Comparison of ENCODE assay signal across 8 mouse cellular contexts in genomic region chr8:126584844-126585231, GRCm38 (mm10). TPM values are rescaled to one million over a fixed set of nuclear protein-coding genes. Genes with fewer than 3 reads are reported as not detected.
A peak's percentile ranks its signal among the peaks of the same experiment; 100 is the strongest.
DNase-seq lines count a peak whose midpoint lies in the region; ATAC-seq and TF ChIP-seq lines count a peak whose summit lies in the region.

No protein-coding gene starts in this region.

- no peak for TF ChIP-seq CTCF in left cerebral cortex, adult 2 months (IDR thresholded peaks at IDR 0.05)

- peak overlapping the region; percentile 47; the same call in 1 of the 2 replicates for H3K9ac ChIP-seq in embryonic facial prominence, embryonic 15.5 days
- H3K9ac ChIP-seq in intestine, embryonic 15.5 days: peak overlapping the region; percentile 65

- H3K27ac ChIP-seq in left cerebral cortex, adult 2 months: peak overlapping the region; percentile 97
- peak overlapping the region; percentile 96 for H3K27ac ChIP-seq in embryonic facial prominence, embryonic 15.5 days (replicated peaks)
- H3K27ac ChIP-seq in intestine, embryonic 15.5 days: peak overlapping the region; percentile 96

- 18% methylated on average over 5 of the region's 5 CpGs for WGBS in embryonic facial prominence, embryonic 15.5 days
- 22% methylated on average over 5 of the region's 5 CpGs for WGBS in intestine, embryonic 15.5 days

- H3K4me3 ChIP-seq in left cerebral cortex, adult 2 months: peak overlapping the region; percentile 48
- H3K4me3 ChIP-seq in embryonic facial prominence, embryonic 15.5 days (replicated peaks): peak overlapping the region; percentile 49
- peak overlapping the region; percentile 42 for H3K4me3 ChIP-seq in intestine, embryonic 15.5 days (replicated peaks)
- peak overlapping the region; percentile 13 for H3K4me3 ChIP-seq in myocyte

- H3K36me3 ChIP-seq in embryonic facial prominence, embryonic 15.5 days: peaks cover 9% of the 10 kb centered on the region; the same call in 1 of the 2 replicates
- no peaks in the 10 kb centered on the region for H3K36me3 ChIP-seq in intestine, embryonic 15.5 days
- H3K36me3 ChIP-seq in myocyte (ENCODE audit: control insufficient read depth, insufficient read depth): peaks cover 27% of the 10 kb centered on the region

- intact Hi-C loops in left cerebral cortex, adult 2 months (cut with DNase I): loop anchor here (2.0 kb wide), 1 partner anchor 82 kb away; no protein-coding TSS in a partner anchor
- intact Hi-C loops in left cerebral cortex, postnatal 10 days (cut with DNase I): loop anchor here (5.0 kb wide), 3 partner anchors 48 to 88 kb away; no protein-coding TSS in a partner anchor

- peaks cover 54% of the 10 kb centered on the region for H3K79me2 ChIP-seq in myocyte (ENCODE audit: control insufficient read depth, insufficient read depth)

- H3K4me2 ChIP-seq in embryonic facial prominence, embryonic 15.5 days (replicated peaks): peak overlapping the region; percentile 85
- peak overlapping the region; percentile 88 for H3K4me2 ChIP-seq in intestine, embryonic 15.5 days (replicated peaks)
- peak overlapping the region; percentile 96 for H3K4me2 ChIP-seq in myocyte (ENCODE audit: low read depth)

- ATAC-seq in embryonic facial prominence, embryonic 15.5 days (ENCODE audit: insufficient number of reproducible peaks, low FRiP score, low TSS enrichment, low read depth): 0 out of 2 replicates have a peak, but pooled peaks have one; percentile 2
- ATAC-seq in intestine, embryonic 15.5 days: peak; percentile 37; the same call in 1 of the 2 replicates

- H3K27me3 ChIP-seq in embryonic facial prominence, embryonic 15.5 days: no peaks in the 10 kb centered on the region
- H3K27me3 ChIP-seq in intestine, embryonic 15.5 days (replicated peaks): no peaks in the 10 kb centered on the region
- H3K27me3 ChIP-seq in myocyte (ENCODE audit: control insufficient read depth, insufficient read depth, insufficient read length): no peaks in the 10 kb centered on the region

- H3ac ChIP-seq in myocyte (ENCODE audit: control insufficient read depth, insufficient read length): no peak overlapping the region

- H3K4me1 ChIP-seq in embryonic facial prominence, embryonic 15.5 days: peaks cover 62% of the 10 kb centered on the region
- peaks cover 32% of the 10 kb centered on the region for H3K4me1 ChIP-seq in intestine, embryonic 15.5 days (replicated peaks)

- DNase-seq in left cerebral cortex, adult 2 months (ENCODE audit: extremely low spot score in 1 of 2, low spot score in 2 of 2): no peak
- no peak for DNase-seq in left cerebral cortex, postnatal 10 days (ENCODE audit: extremely low spot score in 1 of 2, low spot score in 2 of 2)
- no peak for DNase-seq in urinary bladder, postnatal 36 days (ENCODE audit: low spot score in 2 of 2)
- DNase-seq in ovary, postnatal 36 days (ENCODE audit: low spot score): no peak
- DNase-seq in spleen, postnatal 4 days (ENCODE audit: low spot score in 2 of 2): no peak

- H3K9me3 ChIP-seq in embryonic facial prominence, embryonic 15.5 days (replicated peaks): no peaks in the 10 kb centered on the region
- no peaks in the 10 kb centered on the region for H3K9me3 ChIP-seq in intestine, embryonic 15.5 days

- TF ChIP-seq POLR2A in myocyte (IDR thresholded peaks at IDR 0.05; ENCODE audit: insufficient read length, low read depth): no peak

TF ChIP-seq in myocyte, 11 proteins besides CTCF, POLR2A, EP300 and RAD21:
- no peak for TF ChIP-seq POLR2AphosphoS2 (IDR thresholded peaks at IDR 0.05; ENCODE audit: insufficient read length, low read depth)

RNA-seq across cellular contexts. Expression of gene Irf2bp2, which starts 8.9 kb away (rescaled TPM):
- 10 to 100 TPM; 63.9 to 78.4 TPM for total RNA-seq in left cerebral cortex, adult 2 months (2021)
- 10 to 100 TPM; 51.2 to 54.6 TPM for total RNA-seq in left cerebral cortex, postnatal 10 days (2021)
- 12.5 and 14.7 TPM in 2 replicates for polyA plus RNA-seq in embryonic facial prominence, embryonic 15.5 days (2015; fragmentation: Nextera tagmentation; extraction: Ambion mirVana)
- polyA plus RNA-seq in intestine, embryonic 15.5 days (2015; fragmentation: Nextera tagmentation; extraction: Ambion mirVana): 14.1 and 16.1 TPM in 2 replicates
- 16.8 TPM for polyA plus RNA-seq in myocyte (2012; fragmentation: generic; extraction: Trizol)
